Mouse (Mus musculus) kidney, postnatal 0 days (tissue): ENCODE data around the gene Mab21l3. TPM values are rescaled to one million over a fixed set of nuclear protein-coding genes. Genes with fewer than 3 reads are reported as not detected.
A peak's percentile ranks its signal among the peaks of the same experiment; 100 is the strongest.

ENCODE experiments used
- ATAC-seq: fragments of 200-750 bp; cut with Nextera tagmentation; replicated peaks from 2 replicates; pipeline ENCODE4 v1.8.0; 2017; ENCODE audit warnings: low read depth, moderate number of reproducible peaks, moderate TSS enrichment, moderate library complexity; ENCODE audit not compliant: low FRiP score
- DNase-seq: peaks from one replicate; pipeline ENCODE4 v3.0.0-alpha.2; 2016; ENCODE audit warnings: low spot score
- H3K27ac ChIP-seq: fragments of 300-500 bp; sonication (generic); 2 replicates; pipeline ENCODE4 v1.5.1; 2014; ENCODE audit warnings: mild to moderate bottlenecking
- H3K27me3 ChIP-seq: fragments of 300-500 bp; sonication (generic); 2 replicates; pipeline ENCODE4 v1.6.1; 2014; ENCODE audit warnings: low read length, mixed read lengths; ENCODE audit not compliant: insufficient read depth
- H3K36me3 ChIP-seq: fragments of 300-500 bp; sonication (generic); 2 replicates; pipeline ENCODE4 v1.6.1; 2014; ENCODE audit warnings: low read length, mixed read lengths; ENCODE audit not compliant: insufficient read depth
- H3K4me1 ChIP-seq: fragments of 300-500 bp; sonication (generic); replicated peaks from 2 replicates; pipeline ENCODE4 v1.6.1; 2014; ENCODE audit warnings: antibody characterized with exemption, low read length, mixed read lengths; ENCODE audit not compliant: insufficient read depth
- H3K4me2 ChIP-seq: fragments of 300-500 bp; sonication (generic); 2 replicates; pipeline ENCODE4 v1.6.1; 2014; ENCODE audit warnings: mild to moderate bottlenecking, low read length, moderate library complexity, mixed read lengths
- H3K4me3 ChIP-seq: fragments of 300-500 bp; sonication (generic); replicated peaks from 2 replicates; pipeline ENCODE4 v1.5.1; 2014; ENCODE audit warnings: low read depth, low read length
- H3K9ac ChIP-seq: fragments of 300-500 bp; sonication (generic); 2 replicates; pipeline ENCODE4 v1.6.1; 2014; ENCODE audit warnings: low read depth, low read length
- H3K9me3 ChIP-seq: fragments of 300-500 bp; sonication (generic); replicated peaks from 2 replicates; pipeline ENCODE4 v1.6.1; 2016; ENCODE audit warnings: low read length, inconsistent platforms, mixed read lengths
- CTCF ChIP-seq: IDR thresholded peaks from 2 replicates; pipeline ENCODE4 v1.5.1; 2016; ENCODE audit warnings: antibody characterized with exemption, low read depth, mild to moderate bottlenecking, moderate library complexity
- WGBS: fragments of 180-500 bp; shearing (Covaris S2); extraction: QIAGEN DNeasy Blood & Tissue Kit; methylation state at CpG from one replicate; pipeline ENCODE4 v1.1.7; 2014; 5-methylcytosine and 5-hydroxymethylcytosine counted together
- polyA plus RNA-seq: library from polyadenylated mRNA; unstranded; fragments of >200 nt; fragmentation: Nextera tagmentation; extraction: Ambion mirVana; gene quantifications from 2 replicates; pipeline ENCODE4 v1.2.1, GENCODE M21; 2015

Mab21l3 gene
- polyA plus RNA-seq, 1 experiment from 2014 or later: 1.0 TPM

DNA sequence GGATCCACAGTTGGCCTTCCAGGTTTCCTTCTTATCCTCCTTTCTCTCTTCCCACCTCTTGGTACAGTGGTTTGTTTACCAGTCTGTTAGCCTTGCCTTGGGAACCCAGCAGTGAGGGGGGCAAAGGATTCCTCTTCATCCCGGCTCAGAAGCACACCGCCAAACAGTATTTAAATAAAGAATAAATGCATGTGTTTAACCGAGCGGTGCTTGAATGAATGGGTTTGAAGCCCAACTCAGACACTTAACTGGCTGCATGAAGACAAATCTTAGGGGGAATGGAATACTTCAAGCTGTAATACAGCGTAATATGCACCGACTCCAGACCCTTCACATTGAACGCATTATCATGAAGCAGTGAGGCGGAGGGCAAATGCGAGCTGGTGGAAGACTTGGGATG lies 54.1 kb downstream of the Mab21l3 start:
- H3K27me3 ChIP-seq: no peaks in the 10 kb centered on the region
- H3K4me3 ChIP-seq: no peak overlapping the region
- no peaks in the 10 kb centered on the region for H3K9me3 ChIP-seq
- TF ChIP-seq CTCF: no peak
- no peak overlapping the region for H3K4me2 ChIP-seq
- DNase-seq (no peak), ATAC-seq (no peak)
- WGBS: 91% methylated on average over 9 of the region's 9 CpGs
- H3K9ac ChIP-seq: no peak overlapping the region
- H3K4me1 ChIP-seq: peaks cover 7% of the 10 kb centered on the region; the same call in 1 of the 2 replicates
- no peak overlapping the region for H3K27ac ChIP-seq
- no peaks in the 10 kb centered on the region for H3K36me3 ChIP-seq

DNA sequence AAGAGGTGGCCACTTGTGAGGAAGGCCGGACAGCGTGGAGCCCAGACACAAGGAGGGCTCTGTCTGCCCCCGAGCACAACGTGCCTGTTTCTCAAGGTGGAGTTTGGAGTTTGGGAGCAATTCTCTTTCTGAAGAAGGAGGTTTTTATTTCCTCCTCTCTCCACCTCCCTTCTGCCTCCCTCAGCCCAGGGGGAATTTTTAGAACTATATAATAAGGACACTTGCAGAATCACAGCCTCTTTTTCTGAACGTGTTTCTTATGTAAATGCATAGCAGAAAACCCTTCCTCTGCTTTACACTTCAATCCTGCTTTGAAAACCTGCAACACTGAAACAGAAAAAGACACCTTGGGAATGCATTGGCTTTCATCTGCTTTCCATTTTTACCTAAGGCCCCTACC lies 54.7 kb downstream of the Mab21l3 start:
- no peak overlapping the region for H3K27ac ChIP-seq
- H3K9ac ChIP-seq: no peak overlapping the region
- WGBS: 83% methylated on average over 5 of the region's 5 CpGs
- H3K4me3 ChIP-seq: no peak overlapping the region
- no peaks in the 10 kb centered on the region for H3K9me3 ChIP-seq
- no peaks in the 10 kb centered on the region for H3K27me3 ChIP-seq
- DNase-seq: no peak
- no peak for ATAC-seq
- H3K4me1 ChIP-seq: peaks cover 6% of the 10 kb centered on the region; the same call in 1 of the 2 replicates
- H3K4me2 ChIP-seq: no peak overlapping the region
- no peak for TF ChIP-seq CTCF
- H3K36me3 ChIP-seq: no peaks in the 10 kb centered on the region

DNA sequence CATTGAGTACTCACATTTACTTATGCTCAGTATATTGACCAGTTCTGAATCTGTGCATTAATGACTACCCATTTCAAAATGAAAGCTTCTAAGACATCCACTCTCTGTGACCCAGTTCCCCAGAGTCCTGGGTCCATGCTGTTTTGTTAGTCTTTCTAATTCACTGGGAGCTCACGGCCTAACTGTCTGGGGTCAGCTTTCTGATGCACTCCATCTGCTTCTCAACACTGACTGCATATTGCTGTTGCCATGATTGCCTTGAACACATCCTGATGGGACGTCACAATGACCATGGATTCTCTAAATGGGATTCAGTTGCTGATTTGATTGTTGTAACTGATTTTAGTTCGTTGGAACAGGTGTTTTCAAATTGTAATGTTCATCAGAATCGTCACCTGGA lies 56.6 kb downstream of the Mab21l3 start:
- Histone ChIP-seq H3K9ac (no peak overlapping the region), H3K36me3 (no peaks in the 10 kb centered on the region), H3K4me3 (no peak overlapping the region), H3K4me2 (no peak overlapping the region), H3K4me1 (no peaks in the 10 kb centered on the region), H3K27ac (no peak overlapping the region), H3K9me3 (no peaks in the 10 kb centered on the region), H3K27me3 (no peaks in the 10 kb centered on the region)
- DNase-seq (peak; percentile 42), ATAC-seq (no peak)
- TF ChIP-seq CTCF: no peak
- WGBS: 63% methylated on average over 4 of the region's 4 CpGs

DNA sequence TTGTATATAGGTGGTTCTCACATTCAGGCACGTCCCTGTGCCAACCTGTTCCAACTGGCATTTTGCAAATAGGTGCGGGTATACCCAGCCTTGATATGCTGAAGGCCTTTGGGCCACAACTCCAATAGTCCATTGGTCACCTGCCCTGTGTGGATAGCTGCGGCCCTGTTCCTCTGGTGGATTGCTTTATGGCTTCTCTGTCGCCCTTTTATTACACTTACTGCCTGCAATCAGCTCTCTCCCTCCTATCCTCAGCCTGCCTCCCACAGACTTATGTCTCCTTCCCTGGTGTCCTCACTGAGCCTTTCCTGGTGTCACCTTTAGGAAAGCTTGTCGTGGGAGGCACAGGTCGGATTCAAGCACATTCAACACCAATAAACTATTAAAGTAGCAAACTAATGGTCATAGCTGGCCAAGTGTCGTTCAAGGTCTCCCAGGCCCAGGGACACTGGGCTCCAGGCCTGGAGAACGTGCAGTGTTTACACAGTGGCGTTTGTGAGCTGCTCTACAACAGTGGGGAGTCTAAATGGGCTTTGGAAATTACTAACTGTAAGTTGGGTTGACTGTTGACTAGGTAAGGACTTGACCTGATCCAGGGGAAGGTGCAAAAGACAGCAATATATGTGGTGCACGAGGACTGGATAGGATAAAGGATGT lies 63.9 kb downstream of the Mab21l3 start:
- ATAC-seq: no peak
- H3K27ac ChIP-seq: no peak overlapping the region
- no peak for DNase-seq
- no peaks in the 10 kb centered on the region for H3K4me1 ChIP-seq
- H3K36me3 ChIP-seq: no peaks in the 10 kb centered on the region
- no peak overlapping the region for H3K4me3 ChIP-seq
- no peaks in the 10 kb centered on the region for H3K9me3 ChIP-seq
- no peak overlapping the region for H3K9ac ChIP-seq
- WGBS: 43% methylated on average over 10 of the region's 10 CpGs
- no peak overlapping the region for H3K4me2 ChIP-seq
- TF ChIP-seq CTCF: no peak
- H3K27me3 ChIP-seq: no peaks in the 10 kb centered on the region

DNA sequence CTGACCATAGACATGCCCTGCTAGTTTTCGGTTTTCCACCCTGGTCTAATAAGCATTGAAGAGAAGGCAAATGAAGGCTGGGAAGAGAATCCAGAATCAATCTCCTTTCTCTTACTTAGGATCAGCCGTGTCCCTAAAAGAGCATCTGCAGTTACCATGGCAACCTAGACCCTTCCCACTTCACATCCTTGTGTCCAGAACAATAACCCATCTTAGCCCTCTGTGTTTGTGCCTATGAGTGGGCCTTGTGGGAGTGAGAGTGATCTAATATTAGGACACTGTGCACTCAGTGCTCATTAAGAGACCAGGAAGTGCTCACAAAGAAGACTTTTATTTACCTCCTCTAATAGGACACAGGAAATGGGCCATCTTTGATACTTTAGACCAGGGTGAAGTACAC lies 65.0 kb downstream of the Mab21l3 start:
- no peak overlapping the region for H3K27ac ChIP-seq
- no peaks in the 10 kb centered on the region for H3K36me3 ChIP-seq
- DNase-seq: no peak
- ATAC-seq: no peak
- no peak overlapping the region for H3K9ac ChIP-seq
- no peaks in the 10 kb centered on the region for H3K9me3 ChIP-seq
- no peak overlapping the region for H3K4me2 ChIP-seq
- H3K27me3 ChIP-seq: no peaks in the 10 kb centered on the region
- no peak overlapping the region for H3K4me3 ChIP-seq
- H3K4me1 ChIP-seq: no peaks in the 10 kb centered on the region
- no peak for TF ChIP-seq CTCF
- 73% methylated on average over 2 of the region's 2 CpGs for WGBS

DNA sequence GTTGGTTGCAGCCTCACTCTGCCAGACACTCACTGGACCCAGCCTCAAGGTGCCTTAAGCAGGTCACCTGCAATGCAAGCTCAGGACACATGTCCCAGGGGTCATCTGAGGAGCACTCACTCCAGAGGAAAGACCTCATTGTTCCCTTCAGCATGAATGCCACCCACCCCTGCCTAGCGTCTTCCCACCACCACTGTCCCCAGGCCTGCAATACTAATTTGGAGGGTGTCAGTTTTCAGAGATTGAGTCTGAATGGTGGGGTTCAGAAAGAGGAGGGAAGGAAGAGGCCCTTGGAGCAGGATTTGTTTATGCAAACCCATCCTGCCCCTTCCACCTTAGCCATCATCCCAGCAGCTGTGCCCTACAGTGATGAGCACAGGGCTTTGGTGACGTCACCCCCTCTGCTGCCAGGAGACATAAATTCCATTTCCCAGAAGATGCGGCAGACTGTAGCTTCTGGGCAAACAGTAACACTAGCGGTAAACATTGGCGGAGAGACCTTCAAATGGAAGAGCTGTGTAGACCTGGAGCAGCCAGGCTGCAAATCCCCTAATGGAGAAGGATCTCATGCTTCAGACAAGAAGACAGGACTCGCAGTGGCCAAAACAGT lies 67.8 kb downstream of the Mab21l3 start:
- no peak overlapping the region for H3K4me3 ChIP-seq
- WGBS: 40% methylated on average over 6 of the region's 6 CpGs
- no peaks in the 10 kb centered on the region for H3K4me1 ChIP-seq
- H3K9ac ChIP-seq: no peak overlapping the region
- ATAC-seq (no peak; the same call in 1 of the 2 replicates), DNase-seq (peak; percentile 23)
- no peak for TF ChIP-seq CTCF
- H3K36me3 ChIP-seq: no peaks in the 10 kb centered on the region
- H3K27me3 ChIP-seq: no peaks in the 10 kb centered on the region
- H3K4me2 ChIP-seq: no peak overlapping the region
- H3K27ac ChIP-seq: no peak overlapping the region
- H3K9me3 ChIP-seq: no peaks in the 10 kb centered on the region
